Mouse (Mus musculus): ENCODE data around the gene Tuba3a. TPM values are rescaled to one million over a fixed set of nuclear protein-coding genes. Genes with fewer than 3 reads are reported as not detected.
"Not testable (repeated sequence)": the region's sequence is repeated elsewhere in the genome, so short reads cannot be mapped to it uniquely, and the experiment has no call there.

Tuba3a gene
- total RNA-seq, 2 experiments from 2014 or later, result not detected

- ATAC-seq (replicated peaks; ENCODE audit: low FRiP score, poor library complexity, severe bottlenecking), result no peak
Observed at GRCm38 (mm10) chr6:125309406-125309805, 23.6 kb upstream of the Tuba3a start.

- no peak for ATAC-seq (replicated peaks; ENCODE audit: low FRiP score, poor library complexity, severe bottlenecking)
Observed at GRCm38 (mm10) chr6:125308921-125309320, 23.1 kb upstream of the Tuba3a start.

GRCm38 (mm10) chr6:125307091-125307490 lies 21.2 kb upstream of the Tuba3a start:
- ATAC-seq (replicated peaks; ENCODE audit: low FRiP score, poor library complexity, severe bottlenecking), result no peak

GRCm38 (mm10) chr6:125305465-125305864 lies 19.6 kb upstream of the Tuba3a start:
- no peak for ATAC-seq (replicated peaks; ENCODE audit: low FRiP score, poor library complexity, severe bottlenecking)

GRCm38 (mm10) chr6:125304408-125304807 lies 18.6 kb upstream of the Tuba3a start:
- not testable (repeated sequence) for ATAC-seq (replicated peaks; ENCODE audit: low FRiP score, poor library complexity, severe bottlenecking)

- ATAC-seq (replicated peaks; ENCODE audit: low FRiP score, poor library complexity, severe bottlenecking), result no peak
Observed at GRCm38 (mm10) chr6:125303242-125303641, 17.4 kb upstream of the Tuba3a start.

- no peak for ATAC-seq (replicated peaks; ENCODE audit: low FRiP score, poor library complexity, severe bottlenecking)
Observed at GRCm38 (mm10) chr6:125302231-125302982, 16.6 kb upstream of the Tuba3a start.

GRCm38 (mm10) chr6:125300982-125301381 lies 15.1 kb upstream of the Tuba3a start:
- no peak for ATAC-seq (replicated peaks; ENCODE audit: low FRiP score, poor library complexity, severe bottlenecking)

GRCm38 (mm10) chr6:125297149-125297820 lies 11.4 kb upstream of the Tuba3a start:
- ATAC-seq (replicated peaks; ENCODE audit: low FRiP score, poor library complexity, severe bottlenecking), result no peak

- no peak for ATAC-seq (replicated peaks; ENCODE audit: low FRiP score, poor library complexity, severe bottlenecking)
Observed at GRCm38 (mm10) chr6:125294049-125294448, 8.2 kb upstream of the Tuba3a start.

- ATAC-seq (replicated peaks; ENCODE audit: low FRiP score, poor library complexity, severe bottlenecking), result no peak
Observed at GRCm38 (mm10) chr6:125292256-125292655, 6.4 kb upstream of the Tuba3a start.

GRCm38 (mm10) chr6:125291329-125291728 lies 5.5 kb upstream of the Tuba3a start:
- ATAC-seq (replicated peaks; ENCODE audit: low FRiP score, poor library complexity, severe bottlenecking), result no peak

- no peak for ATAC-seq (replicated peaks; ENCODE audit: low FRiP score, poor library complexity, severe bottlenecking)
Observed at GRCm38 (mm10) chr6:125288730-125289129, 2.9 kb upstream of the Tuba3a start.

- ATAC-seq (replicated peaks; ENCODE audit: low FRiP score, poor library complexity, severe bottlenecking), result no peak
Observed at GRCm38 (mm10) chr6:125286944-125287343, 1.1 kb upstream of the Tuba3a start.

- ATAC-seq (replicated peaks; ENCODE audit: low FRiP score, poor library complexity, severe bottlenecking), result no peak
Observed at GRCm38 (mm10) chr6:125284751-125285150, 1.1 kb downstream of the Tuba3a start.

GRCm38 (mm10) chr6:125284250-125284649 lies 1.6 kb downstream of the Tuba3a start:
- no peak for ATAC-seq (replicated peaks; ENCODE audit: low FRiP score, poor library complexity, severe bottlenecking)

- not testable (repeated sequence) for ATAC-seq (replicated peaks; ENCODE audit: low FRiP score, poor library complexity, severe bottlenecking)
Observed at GRCm38 (mm10) chr6:125282721-125283120, 3.1 kb downstream of the Tuba3a start.

- no peak for ATAC-seq (replicated peaks; ENCODE audit: low FRiP score, poor library complexity, severe bottlenecking)
Observed at GRCm38 (mm10) chr6:125279729-125280128, 6.1 kb downstream of the Tuba3a start.

- ATAC-seq (replicated peaks; ENCODE audit: low FRiP score, poor library complexity, severe bottlenecking), result no peak
Observed at GRCm38 (mm10) chr6:125274841-125275563, 10.8 kb downstream of the Tuba3a start.

GRCm38 (mm10) chr6:125272228-125272785 lies 13.5 kb downstream of the Tuba3a start:
- no peak for ATAC-seq (replicated peaks; ENCODE audit: low FRiP score, poor library complexity, severe bottlenecking)
